Mouse (Mus musculus) CD4-positive, CD25-positive, alpha-beta regulatory T cell, adult 4 months (primary cell): ENCODE results near the gene Olfml3. TPM values are rescaled to one million over a fixed set of nuclear protein-coding genes. Genes with fewer than 3 reads are reported as not detected.

Experiments
- ATAC-seq: one replicate; pipeline ENCODE4 v1.8.0; 2017
- polyA plus RNA-seq, 2 experiments: library from polyadenylated mRNA; unstranded; fragments of 100-300 nt; shearing (Covaris generic); gene quantifications; one replicate each; pipeline ENCODE4 v1.2.1; 2017

Olfml3 gene
- polyA plus RNA-seq, 2 experiments from 2014 or later: 0.34 to 0.78 TPM

- ATAC-seq: no peak
Measured at GRCm38 (mm10) chr3:103739329-103739728, 1.5 kb upstream of the Olfml3 start, which contains the start of gene Gm10964. Gm10964 (plus strand) TSS chr3:103739366.

GRCm38 (mm10) chr3:103737061-103737754 lies 593 bp downstream of the Olfml3 start:
- no peak for ATAC-seq

- ATAC-seq: no peak
Measured at GRCm38 (mm10) chr3:103735776-103736600, 1.8 kb downstream of the Olfml3 start.

- no peak for ATAC-seq
Measured at GRCm38 (mm10) chr3:103734696-103735519, 2.9 kb downstream of the Olfml3 start.

- ATAC-seq: no peak
Measured at GRCm38 (mm10) chr3:103733799-103734695, 3.8 kb downstream of the Olfml3 start.

GRCm38 (mm10) chr3:103733176-103733575 lies 4.6 kb downstream of the Olfml3 start:
- ATAC-seq: no peak

- no peak for ATAC-seq
Measured at GRCm38 (mm10) chr3:103732116-103732515, 5.7 kb downstream of the Olfml3 start.

- no peak for ATAC-seq
Measured at GRCm38 (mm10) chr3:103729850-103730249, 8.0 kb downstream of the Olfml3 start.

- ATAC-seq: no peak
Measured at GRCm38 (mm10) chr3:103727813-103728326, 9.9 kb downstream of the Olfml3 start.

GRCm38 (mm10) chr3:103726642-103727041 lies 11.2 kb downstream of the Olfml3 start:
- ATAC-seq: no peak

- ATAC-seq: no peak
Measured at GRCm38 (mm10) chr3:103724137-103724536, 13.7 kb downstream of the Olfml3 start.

GRCm38 (mm10) chr3:103718728-103719127 lies 19.1 kb downstream of the Olfml3 start:
- ATAC-seq: no peak

- ATAC-seq: no peak
Measured at GRCm38 (mm10) chr3:103716774-103717760, 20.7 kb downstream of the Olfml3 start.

- no peak for ATAC-seq
Measured at GRCm38 (mm10) chr3:103715762-103716693, 21.8 kb downstream of the Olfml3 start.

- ATAC-seq: no peak
Measured at GRCm38 (mm10) chr3:103714942-103715341, 22.9 kb downstream of the Olfml3 start.

- no peak for ATAC-seq
Measured at GRCm38 (mm10) chr3:103714236-103714875, 23.4 kb downstream of the Olfml3 start.

GRCm38 (mm10) chr3:103712196-103712595 lies 25.6 kb downstream of the Olfml3 start:
- no peak for ATAC-seq

GRCm38 (mm10) chr3:103709470-103710040 lies 28.2 kb downstream of the Olfml3 start:
- ATAC-seq: no peak
